Mouse (Mus musculus) left cerebral cortex, postnatal 10 days (tissue): ENCODE results near the gene Ccl12. TPM values are rescaled to one million over a fixed set of nuclear protein-coding genes. Genes with fewer than 3 reads are reported as not detected.

Experiments
- DNase-seq, 2 experiments: peaks; one replicate each; pipeline ENCODE4 v3.0.0; 2021 to 2022; ENCODE audit warnings: low spot score in 2 of 2, mixed read lengths in 1 of 2; ENCODE audit errors: extremely low spot score in 1 of 2
- intact Hi-C: fragments of 180-260 bp; cut with DNase I; formaldehyde crosslinking; loops from one replicate; pipeline ENCODE4 v1.15.1; 2025
- total RNA-seq, 2 experiments: library from RNA; stranded (reverse); gene quantifications; 2 replicates each; pipeline ENCODE4 v1.2.3; 2021

Gene Ccl12
- total RNA-seq, 2 experiments from 2014 or later = not detected

GRCm38 (mm10) chr11:82116041-82116440 is 14.4 kb downstream of the Ccl12 start:
- intact Hi-C loops = no loop called here
- DNase-seq = no peak

DNA sequence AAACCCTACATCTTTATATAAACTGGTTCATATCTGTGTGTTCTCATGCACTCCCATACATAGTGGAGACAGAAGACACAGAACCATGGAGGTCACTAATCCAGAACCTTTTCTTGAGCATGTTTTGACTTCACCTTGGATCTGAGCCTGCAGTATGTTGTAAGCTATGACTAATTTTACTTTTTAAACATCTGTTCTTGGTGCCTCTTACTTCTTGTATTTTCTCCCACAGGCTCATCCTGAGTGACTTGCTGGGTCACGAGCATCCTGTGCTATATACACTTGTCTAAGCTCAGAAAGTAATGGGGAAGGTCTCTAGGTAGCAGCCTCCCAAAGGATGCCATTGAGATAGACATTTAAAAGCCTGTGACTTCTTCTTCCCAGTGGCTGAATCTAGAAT is 31.3 kb downstream of the Ccl12 start:
- no peak for DNase-seq
- intact Hi-C loops = no loop called here

DNA sequence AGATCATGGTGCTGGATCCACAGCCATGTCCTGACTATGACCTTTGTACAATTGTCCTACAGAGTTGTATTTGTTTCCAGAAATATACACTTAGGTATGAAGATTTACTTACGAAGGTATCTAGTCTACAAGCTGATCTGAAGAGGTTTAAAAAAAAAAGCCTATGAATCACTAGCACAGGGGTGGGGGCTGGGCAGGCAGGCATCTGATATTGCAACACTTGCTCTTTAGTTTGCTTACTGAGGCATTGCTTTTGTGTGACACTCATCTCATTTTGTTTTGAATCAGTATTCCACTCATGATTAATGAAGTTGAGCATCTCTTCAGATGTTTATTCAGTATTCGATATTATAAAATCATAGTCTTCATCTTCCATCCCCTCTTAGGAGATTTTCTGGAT is 34.6 kb downstream of the Ccl12 start:
- no peak for DNase-seq
- intact Hi-C loops = no loop called here

- intact Hi-C loops = no loop called here
- DNase-seq = no peak
These were observed 37.9 kb downstream of the Ccl12 start for GRCm38 (mm10) chr11:82139492-82140094.

Other genes with a start within 250 kb of the Ccl12 start
- gene 5530401A14Rik, start 241.2 kb upstream of the Ccl12 start, total RNA-seq = under 1 TPM in 1 of 2 experiments, not detected in 1; 0.12 TPM
- 10 to 100 TPM; 82.0 to 86.5 TPM for gene Asic2, start 133.4 kb upstream of the Ccl12 start, total RNA-seq
- gene Ccl2, start 66.3 kb upstream of the Ccl12 start, total RNA-seq = not detected
- gene Gm17268, start 63.3 kb upstream of the Ccl12 start, total RNA-seq = not detected
- not detected for gene Ccl7, start 56.1 kb upstream of the Ccl12 start, total RNA-seq
- under 1 TPM; 0.32 to 0.87 TPM for gene Ccl11, start 44.0 kb upstream of the Ccl12 start, total RNA-seq
- not detected for gene Ccl8, start 13.3 kb downstream of the Ccl12 start, total RNA-seq
- gene Ccl1, start 203.8 kb downstream of the Ccl12 start, total RNA-seq = not detected